Mouse (Mus musculus): ENCODE data around the gene Arsk.

DNA sequence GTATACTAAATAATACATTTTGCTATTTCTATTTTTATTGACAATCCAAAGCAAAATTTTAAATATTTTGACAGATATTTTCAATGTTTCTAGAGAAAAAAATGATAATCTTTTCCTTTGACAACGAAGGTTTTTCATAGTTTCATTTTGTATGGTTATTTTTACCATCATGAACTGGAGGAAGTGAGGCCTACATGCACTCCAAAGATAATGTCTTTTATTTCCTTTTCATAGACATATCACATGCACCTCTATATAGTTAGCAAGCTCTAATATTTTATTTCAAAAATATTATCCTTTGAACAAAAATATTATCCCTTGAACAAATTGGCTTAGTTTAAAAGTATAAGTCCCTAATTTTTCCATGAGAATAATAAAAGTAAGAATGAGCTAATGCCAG, 24.1 kb downstream of the Arsk start:
- TF ChIP-seq POLR2A (IDR thresholded peaks at IDR 0.05; ENCODE audit: borderline replicate concordance, insufficient read depth, low read length) (no peak), CTCF (IDR thresholded peaks at IDR 0.05; ENCODE audit: borderline replicate concordance, insufficient read depth, low read depth, low read length) (no peak)

Measured in cerebellum, adult 2 months (tissue).